Mouse (Mus musculus): ENCODE measurements around the gene Llgl2.

- TF ChIP-seq CTCF (IDR thresholded peaks at IDR 0.05) (no peak), EP300 (IDR thresholded peaks at IDR 0.05) (no peak)
Measured at GRCm38 (mm10) chr11:115775821-115776665, 47.8 kb upstream of the Llgl2 start.
